Mouse (Mus musculus): Measurements from ENCODE around the gene Krt13. TPM values are rescaled to one million over a fixed set of nuclear protein-coding genes. Genes with fewer than 3 reads are reported as not detected.

The Krt13 gene
- polyA plus RNA-seq, 1 experiment from 2014 or later: not detected

- Histone ChIP-seq H3K4me2 (no peak overlapping the region), H3K4me1 (replicated peaks) (peaks cover 7% of the 10 kb centered on the region), H3K9me3 (no peaks in the 10 kb centered on the region), H3K27ac (no peak overlapping the region), H3K27me3 (no peaks in the 10 kb centered on the region), H3K4me3 (no peak overlapping the region), H3K36me3 (no peaks in the 10 kb centered on the region), H3K9ac (no peak overlapping the region)
- no peak for ATAC-seq (ENCODE audit: low FRiP score)
- 66% methylated on average over 15 of the region's 15 CpGs for WGBS
These were observed 18.5 kb downstream of the Krt13 start for GRCm38 (mm10) chr11:100102693-100103429.

- Histone ChIP-seq H3K9ac (no peak overlapping the region), H3K36me3 (no peaks in the 10 kb centered on the region), H3K27me3 (no peaks in the 10 kb centered on the region), H3K9me3 (no peaks in the 10 kb centered on the region), H3K27ac (no peak overlapping the region), H3K4me3 (no peak overlapping the region), H3K4me2 (no peak overlapping the region), H3K4me1 (replicated peaks) (peaks cover 10% of the 10 kb centered on the region)
- 92% methylated on average over 4 of the region's 4 CpGs for WGBS
- ATAC-seq (ENCODE audit: low FRiP score): no peak
These were observed 21.0 kb downstream of the Krt13 start for GRCm38 (mm10) chr11:100100391-100100790.

- no peaks in the 10 kb centered on the region for H3K27me3 ChIP-seq
- H3K4me3 ChIP-seq: no peak overlapping the region
- H3K36me3 ChIP-seq: no peaks in the 10 kb centered on the region
- WGBS: 74% methylated on average over 9 of the region's 9 CpGs
- H3K4me1 ChIP-seq (replicated peaks): peaks cover 10% of the 10 kb centered on the region
- no peak for ATAC-seq (ENCODE audit: low FRiP score)
- H3K9me3 ChIP-seq: no peaks in the 10 kb centered on the region
- no peak overlapping the region for H3K9ac ChIP-seq
- no peak overlapping the region for H3K4me2 ChIP-seq
- H3K27ac ChIP-seq: no peak overlapping the region
These were observed 23.5 kb downstream of the Krt13 start for GRCm38 (mm10) chr11:100097819-100098218.

- H3K4me3 ChIP-seq: no peak within 1 kb of the TSS
- WGBS: 94% methylated on average over 9 of the region's 9 CpGs
- H3K4me1 ChIP-seq (replicated peaks): peaks cover 10% of the 10 kb centered on the region
- no peak within 1 kb of the TSS for H3K9ac ChIP-seq
- no peaks in the 10 kb centered on the region for H3K9me3 ChIP-seq
- ATAC-seq (ENCODE audit: low FRiP score): no peak
- H3K4me2 ChIP-seq: no peak within 1 kb of the TSS
- H3K27me3 ChIP-seq: no peaks in the 10 kb centered on the region
- no peaks in the 10 kb centered on the region for H3K36me3 ChIP-seq
- H3K27ac ChIP-seq: no peak within 1 kb of the TSS
These were observed 25.2 kb downstream of the Krt13 start, which contains the start of gene Krt35 for GRCm38 (mm10) chr11:100096141-100096540. TSS of gene Krt35 (minus strand) at chr11:100096241.

- no peak overlapping the region for H3K9ac ChIP-seq
- ATAC-seq (ENCODE audit: low FRiP score): no peak
- H3K9me3 ChIP-seq: peaks cover 4% of the 10 kb centered on the region
- H3K4me2 ChIP-seq: no peak overlapping the region
- no peaks in the 10 kb centered on the region for H3K4me1 ChIP-seq (replicated peaks)
- no peak overlapping the region for H3K4me3 ChIP-seq
- no peak overlapping the region for H3K27ac ChIP-seq
- 78% methylated on average over 7 of the region's 7 CpGs for WGBS
- no peaks in the 10 kb centered on the region for H3K36me3 ChIP-seq
- no peaks in the 10 kb centered on the region for H3K27me3 ChIP-seq
These were observed 32.9 kb downstream of the Krt13 start for GRCm38 (mm10) chr11:100088378-100089025.

GRCm38 (mm10) chr11:100087861-100088260 is 33.5 kb downstream of the Krt13 start, which contains the start of gene Krt32:
TSS of gene Krt32 (minus strand) at chr11:100088226.
- Histone ChIP-seq H3K4me3 (no peak within 1 kb of the TSS), H3K9me3 (peaks cover 4% of the 10 kb centered on the region), H3K36me3 (no peaks in the 10 kb centered on the region), H3K4me1 (replicated peaks) (no peaks in the 10 kb centered on the region), H3K9ac (no peak within 1 kb of the TSS), H3K27ac (no peak within 1 kb of the TSS), H3K27me3 (no peaks in the 10 kb centered on the region), H3K4me2 (no peak within 1 kb of the TSS)
- WGBS: 94% methylated on average over 10 of the region's 10 CpGs
- ATAC-seq (ENCODE audit: low FRiP score): no peak

- Histone ChIP-seq H3K4me1 (replicated peaks) (no peaks in the 10 kb centered on the region), H3K27me3 (no peaks in the 10 kb centered on the region), H3K4me3 (no peak overlapping the region), H3K9me3 (no peaks in the 10 kb centered on the region), H3K36me3 (no peaks in the 10 kb centered on the region), H3K27ac (no peak overlapping the region), H3K4me2 (no peak overlapping the region), H3K9ac (no peak overlapping the region)
- 56% methylated on average over 1 of the region's 1 CpGs for WGBS
- no peak for ATAC-seq (ENCODE audit: low FRiP score)
These were observed 47.5 kb downstream of the Krt13 start for GRCm38 (mm10) chr11:100073873-100074272.

Other genes starting within 250 kb of the Krt13 start
- not detected in 2 replicates for gene Krtap9-1, start 248.2 kb downstream of the Krt13 start, polyA plus RNA-seq (2015; fragmentation: Nextera tagmentation; extraction: Ambion mirVana)
- not detected in 2 replicates for gene Gm11567, start 242.4 kb downstream of the Krt13 start, polyA plus RNA-seq (2015; fragmentation: Nextera tagmentation; extraction: Ambion mirVana)
- not detected in 2 replicates for gene Krtap31-1, start 213.6 kb downstream of the Krt13 start, polyA plus RNA-seq (2015; fragmentation: Nextera tagmentation; extraction: Ambion mirVana)
- not detected in 2 replicates for gene Gm11565, start 206.8 kb downstream of the Krt13 start, polyA plus RNA-seq (2015; fragmentation: Nextera tagmentation; extraction: Ambion mirVana)
- not detected in 2 replicates for gene Krtap31-2, start 185.3 kb downstream of the Krt13 start, polyA plus RNA-seq (2015; fragmentation: Nextera tagmentation; extraction: Ambion mirVana)
- not detected in 2 replicates for gene Krtap9-5, start 173.1 kb downstream of the Krt13 start, polyA plus RNA-seq (2015; fragmentation: Nextera tagmentation; extraction: Ambion mirVana)
- not detected in 2 replicates for gene Krtap29-1, start 142.5 kb downstream of the Krt13 start, polyA plus RNA-seq (2015; fragmentation: Nextera tagmentation; extraction: Ambion mirVana)
- gene Krtap16-1, start 135.0 kb downstream of the Krt13 start, polyA plus RNA-seq (2015; fragmentation: Nextera tagmentation; extraction: Ambion mirVana): 0.09 and 0.13 TPM in 2 replicates
- 0.45 TPM in 1 of 2 replicates, not detected in the other for gene Krtap17-1, start 127.6 kb downstream of the Krt13 start, polyA plus RNA-seq (2015; fragmentation: Nextera tagmentation; extraction: Ambion mirVana)
- gene Krt33a, start 105.4 kb downstream of the Krt13 start, polyA plus RNA-seq (2015; fragmentation: Nextera tagmentation; extraction: Ambion mirVana): not detected in 2 replicates
- gene Krt33b, start 91.7 kb downstream of the Krt13 start, polyA plus RNA-seq (2015; fragmentation: Nextera tagmentation; extraction: Ambion mirVana): not detected in 2 replicates
- gene Krt34, start 80.0 kb downstream of the Krt13 start, polyA plus RNA-seq (2015; fragmentation: Nextera tagmentation; extraction: Ambion mirVana): not detected in 2 replicates
- gene Krt31, start 71.0 kb downstream of the Krt13 start, polyA plus RNA-seq (2015; fragmentation: Nextera tagmentation; extraction: Ambion mirVana): not detected in 2 replicates
- gene Krt32, start 33.3 kb downstream of the Krt13 start, polyA plus RNA-seq (2015; fragmentation: Nextera tagmentation; extraction: Ambion mirVana): not detected in 2 replicates
- not detected in 2 replicates for gene Krt35, start 25.3 kb downstream of the Krt13 start, polyA plus RNA-seq (2015; fragmentation: Nextera tagmentation; extraction: Ambion mirVana)
- not detected in 2 replicates for gene Krt36, start 15.9 kb downstream of the Krt13 start, polyA plus RNA-seq (2015; fragmentation: Nextera tagmentation; extraction: Ambion mirVana)
- gene Krt15, start 14.4 kb upstream of the Krt13 start, polyA plus RNA-seq (2015; fragmentation: Nextera tagmentation; extraction: Ambion mirVana): 0.22 and 1.2 TPM in 2 replicates
- 1.00 and 1.2 TPM in 2 replicates for gene Krt19, start 27.1 kb upstream of the Krt13 start, polyA plus RNA-seq (2015; fragmentation: Nextera tagmentation; extraction: Ambion mirVana)
- not detected in 2 replicates for gene Krt9, start 71.7 kb upstream of the Krt13 start, polyA plus RNA-seq (2015; fragmentation: Nextera tagmentation; extraction: Ambion mirVana)
- 0.12 and 0.39 TPM in 2 replicates for gene Krt14, start 86.0 kb upstream of the Krt13 start, polyA plus RNA-seq (2015; fragmentation: Nextera tagmentation; extraction: Ambion mirVana)
- not detected in 2 replicates for gene Krt16, start 127.3 kb upstream of the Krt13 start, polyA plus RNA-seq (2015; fragmentation: Nextera tagmentation; extraction: Ambion mirVana)
- 0.17 TPM in 1 of 2 replicates, not detected in the other for gene Krt17, start 139.5 kb upstream of the Krt13 start, polyA plus RNA-seq (2015; fragmentation: Nextera tagmentation; extraction: Ambion mirVana)
- gene Krt42, start 148.3 kb upstream of the Krt13 start, polyA plus RNA-seq (2015; fragmentation: Nextera tagmentation; extraction: Ambion mirVana): not detected in 2 replicates
- 1,398 and 1,436 TPM in 2 replicates for gene Eif1, start 198.3 kb upstream of the Krt13 start, polyA plus RNA-seq (2015; fragmentation: Nextera tagmentation; extraction: Ambion mirVana)
- gene Gast, start 212.8 kb upstream of the Krt13 start, polyA plus RNA-seq (2015; fragmentation: Nextera tagmentation; extraction: Ambion mirVana): 0.66 and 1.7 TPM in 2 replicates
- 94.1 and 94.4 TPM in 2 replicates for gene Hap1, start 234.6 kb upstream of the Krt13 start, polyA plus RNA-seq (2015; fragmentation: Nextera tagmentation; extraction: Ambion mirVana)

Measured in hindbrain, embryonic 13.5 days (tissue).